Mouse (Mus musculus) heart, embryonic 14.5 days (tissue): ENCODE data around the gene Hsf2. TPM values are rescaled to one million over a fixed set of nuclear protein-coding genes. Genes with fewer than 3 reads are reported as not detected.

ENCODE experiments used
- ATAC-seq: fragments of 200-750 bp; cut with Nextera tagmentation; 2 replicates; pipeline ENCODE4 v1.8.0; 2017; ENCODE audit warnings: low read depth, moderate TSS enrichment; ENCODE audit not compliant: insufficient number of reproducible peaks, insufficient read depth, low FRiP score
- H3K27ac ChIP-seq, 2 experiments: fragments of 200-500 bp in 1 of 2; fragments of 300-500 bp in 1 of 2; sonication (generic) in 1 of 2; replicated peaks in 1 of 2; 2 replicates each; pipeline ENCODE4 v1.5.1; 2012 to 2014; ENCODE audit warnings: low read depth in 2 of 2, low read length in 2 of 2, control low read depth in 1 of 2, mild to moderate bottlenecking in 1 of 2, mixed read lengths in 1 of 2; ENCODE audit not compliant: control insufficient read depth in 1 of 2, insufficient read depth in 1 of 2
- H3K27me3 ChIP-seq: fragments of 300-500 bp; sonication (generic); 2 replicates; pipeline ENCODE4 v1.6.1; 2014; ENCODE audit warnings: mild to moderate bottlenecking, low read length, control low read depth; ENCODE audit not compliant: control insufficient read depth, insufficient read depth
- H3K36me3 ChIP-seq: fragments of 300-500 bp; sonication (generic); 2 replicates; pipeline ENCODE4 v1.6.1; 2014; ENCODE audit warnings: mild to moderate bottlenecking, control low read depth, low read length, mixed read lengths; ENCODE audit not compliant: control insufficient read depth, insufficient read depth
- H3K4me1 ChIP-seq, 2 experiments: fragments of 200-500 bp in 1 of 2; fragments of 300-500 bp in 1 of 2; sonication (generic) in 1 of 2; 2 replicates each; pipeline ENCODE4 v1.6.1; 2012 to 2014; ENCODE audit warnings: low read length in 2 of 2, control low read depth in 1 of 2, mixed read lengths in 1 of 2; ENCODE audit not compliant: control insufficient read depth in 2 of 2, insufficient read depth in 2 of 2
- H3K4me2 ChIP-seq: fragments of 300-500 bp; sonication (generic); 2 replicates; pipeline ENCODE4 v1.6.1; 2014; ENCODE audit warnings: mild to moderate bottlenecking, low read length
- H3K4me3 ChIP-seq, 2 experiments: fragments of 200-500 bp in 1 of 2; fragments of 300-500 bp in 1 of 2; sonication (generic) in 1 of 2; 2 replicates each; pipeline ENCODE4 v1.5.1; 2012 to 2014; ENCODE audit warnings: low read length in 2 of 2, mild to moderate bottlenecking in 2 of 2, control low read depth in 1 of 2, low read depth in 1 of 2, moderate library complexity in 1 of 2; ENCODE audit not compliant: control insufficient read depth in 1 of 2, insufficient read depth in 1 of 2
- H3K9ac ChIP-seq: fragments of 300-500 bp; sonication (generic); 2 replicates; pipeline ENCODE4 v1.6.1; 2014; ENCODE audit warnings: mild to moderate bottlenecking, low read length
- H3K9me3 ChIP-seq: fragments of 300-500 bp; sonication (generic); 2 replicates; pipeline ENCODE4 v1.6.1; 2016; ENCODE audit warnings: low read length, control low read depth; ENCODE audit not compliant: control insufficient read depth
- WGBS: fragments of 180-500 bp; shearing (Covaris S2); extraction: QIAGEN DNeasy Blood & Tissue Kit; methylation state at CpG from one replicate; pipeline ENCODE4 v1.1.7; 2014; 5-methylcytosine and 5-hydroxymethylcytosine counted together
- polyA plus RNA-seq: library from polyadenylated mRNA; unstranded; fragments of >200 nt; fragmentation: Nextera tagmentation; extraction: Ambion mirVana; gene quantifications from 2 replicates; pipeline ENCODE4 v1.2.1, GENCODE M21; 2014

Hsf2 gene
- 27.4 and 28.2 TPM in 2 replicates for polyA plus RNA-seq

GRCm38 (mm10) chr10:57485908-57486541, at the start of gene Hsf2:
TSS of gene Hsf2 (plus strand) at chr10:57486385.
- under 1% methylated on average over 50 of the region's 52 CpGs for WGBS
- Histone ChIP-seq H3K4me2 (peak within 1 kb of the TSS; percentile 70), H3K4me3 (peak within 1 kb of the TSS; percentile 91 to 97)

GRCm38 (mm10) chr10:57437898-57438297, 48.3 kb upstream of the Hsf2 start:
- no peak overlapping the region for H3K4me3 ChIP-seq
- no peak overlapping the region for H3K9ac ChIP-seq
- no peaks in the 10 kb centered on the region for H3K4me1 ChIP-seq
- no peak overlapping the region for H3K27ac ChIP-seq
- H3K4me2 ChIP-seq: no peak overlapping the region
- no peaks in the 10 kb centered on the region for H3K36me3 ChIP-seq
- ATAC-seq: peak; percentile 19; the same call in 1 of the 2 replicates
- 79% methylated on average over 2 of the region's 2 CpGs for WGBS
- no peaks in the 10 kb centered on the region for H3K27me3 ChIP-seq
- H3K9me3 ChIP-seq: 0 out of 2 replicates have a peak, but pooled peaks cover 8% of the 10 kb centered on the region

More at GRCm38 (mm10) chr10:57485908-57486541, at the start of gene Hsf2:
- no peaks in the 10 kb centered on the region for H3K36me3 ChIP-seq
- no peaks in the 10 kb centered on the region for H3K9me3 ChIP-seq
- peak within 1 kb of the TSS; percentile 98 for H3K9ac ChIP-seq
- peak within 1 kb of the TSS; percentile 94 to 96 for H3K27ac ChIP-seq
- peak; percentile 100 for ATAC-seq
- no peaks in the 10 kb centered on the region for H3K27me3 ChIP-seq
- peaks cover 0 to 6% of the 10 kb centered on the region in 2 experiments; a peak in 1 of 4 replicates for H3K4me1 ChIP-seq

- H3K4me1 ChIP-seq: no peaks in the 10 kb centered on the region
- no peak overlapping the region for H3K27ac ChIP-seq
- 0 out of 2 replicates have a peak, but pooled peaks cover 8% of the 10 kb centered on the region for H3K9me3 ChIP-seq
- 0 out of 2 replicates have a peak, but pooled peaks have one; percentile 10 for ATAC-seq
- no peaks in the 10 kb centered on the region for H3K27me3 ChIP-seq
- no peak overlapping the region for H3K4me2 ChIP-seq
- H3K9ac ChIP-seq: no peak overlapping the region
- no peak overlapping the region for H3K4me3 ChIP-seq
- no peaks in the 10 kb centered on the region for H3K36me3 ChIP-seq
These were observed 45.1 kb upstream of the Hsf2 start for GRCm38 (mm10) chr10:57441049-57441448.

- 66% methylated on average over 8 of the region's 8 CpGs for WGBS
- no peak overlapping the region for H3K4me3 ChIP-seq
- no peak overlapping the region for H3K4me2 ChIP-seq
- H3K9me3 ChIP-seq: 0 out of 2 replicates have a peak, but pooled peaks cover 3% of the 10 kb centered on the region
- H3K4me1 ChIP-seq: no peaks in the 10 kb centered on the region
- no peaks in the 10 kb centered on the region for H3K36me3 ChIP-seq
- no peak overlapping the region for H3K27ac ChIP-seq
- no peaks in the 10 kb centered on the region for H3K27me3 ChIP-seq
- no peak for ATAC-seq
- H3K9ac ChIP-seq: no peak overlapping the region
These were observed 41.8 kb upstream of the Hsf2 start for GRCm38 (mm10) chr10:57444392-57444791.

GRCm38 (mm10) chr10:57445655-57446054, 40.5 kb upstream of the Hsf2 start:
- Histone ChIP-seq H3K36me3 (no peaks in the 10 kb centered on the region), H3K27me3 (no peaks in the 10 kb centered on the region), H3K4me3 (no peak overlapping the region), H3K4me2 (no peak overlapping the region), H3K9me3 (0 out of 2 replicates have a peak, but pooled peaks cover 3% of the 10 kb centered on the region), H3K4me1 (no peaks in the 10 kb centered on the region), H3K9ac (no peak overlapping the region), H3K27ac (no peak overlapping the region)
- ATAC-seq: 0 out of 2 replicates have a peak, but pooled peaks have one; percentile 9
- 71% methylated on average over 1 of the region's 1 CpGs for WGBS

GRCm38 (mm10) chr10:57447657-57448050, 38.5 kb upstream of the Hsf2 start:
- H3K9ac ChIP-seq: no peak overlapping the region
- no peaks in the 10 kb centered on the region for H3K27me3 ChIP-seq
- no peaks in the 10 kb centered on the region for H3K36me3 ChIP-seq
- no peaks in the 10 kb centered on the region for H3K9me3 ChIP-seq
- H3K4me2 ChIP-seq: no peak overlapping the region
- no peak overlapping the region for H3K27ac ChIP-seq
- H3K4me3 ChIP-seq: no peak overlapping the region; a peak in 1 of 4 replicates
- H3K4me1 ChIP-seq: no peaks in the 10 kb centered on the region
- ATAC-seq: no peak

GRCm38 (mm10) chr10:57448051-57448716, 38.0 kb upstream of the Hsf2 start:
- no peak for ATAC-seq
- Histone ChIP-seq H3K27ac (no peak overlapping the region), H3K9me3 (no peaks in the 10 kb centered on the region), H3K9ac (no peak overlapping the region), H3K27me3 (no peaks in the 10 kb centered on the region), H3K4me2 (peak overlapping the region; percentile 44), H3K36me3 (no peaks in the 10 kb centered on the region), H3K4me3 (peak overlapping the region in 1 of 2 experiments; percentile 32; a peak in 2 of 4 replicates), H3K4me1 (no peaks in the 10 kb centered on the region)
- 3% methylated on average over 19 of the region's 19 CpGs for WGBS
